Mouse (Mus musculus) adrenal gland, postnatal 36 days (tissue): ENCODE measurements around the gene Cd47. TPM values are rescaled to one million over a fixed set of nuclear protein-coding genes. Genes with fewer than 3 reads are reported as not detected.

Source experiments
- DNase-seq, 2 experiments: peaks; one replicate each; pipeline ENCODE4 v3.0.0; 2021; ENCODE audit warnings: mixed read lengths in 1 of 2
- total RNA-seq, 2 experiments: library from RNA; stranded (reverse); gene quantifications; 2 replicates each; pipeline ENCODE4 v1.2.3; 2021

Cd47 gene
- total RNA-seq, 2 experiments from 2014 or later, result 89.6 to 233 TPM

DNA sequence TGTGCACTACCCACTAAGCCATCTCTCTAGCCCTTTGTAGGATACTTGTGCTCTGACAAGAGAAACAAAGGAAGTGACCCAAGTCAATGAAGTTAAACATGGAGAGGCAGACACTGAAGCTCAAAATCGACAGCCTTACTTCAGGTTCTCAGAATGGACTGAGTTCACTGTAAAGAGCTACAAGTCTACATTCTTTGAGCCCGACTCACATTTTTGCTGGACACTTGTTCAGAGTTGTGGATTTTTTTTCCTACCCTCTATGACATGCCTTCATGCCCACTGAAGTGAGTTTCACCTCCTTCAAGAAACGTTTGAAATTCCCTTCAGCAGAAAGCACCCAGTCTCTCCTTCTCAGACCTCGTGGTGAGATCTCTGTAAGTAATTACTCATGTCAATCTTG lies 148.9 kb downstream of the Cd47 start:
- DNase-seq, result no peak

DNA sequence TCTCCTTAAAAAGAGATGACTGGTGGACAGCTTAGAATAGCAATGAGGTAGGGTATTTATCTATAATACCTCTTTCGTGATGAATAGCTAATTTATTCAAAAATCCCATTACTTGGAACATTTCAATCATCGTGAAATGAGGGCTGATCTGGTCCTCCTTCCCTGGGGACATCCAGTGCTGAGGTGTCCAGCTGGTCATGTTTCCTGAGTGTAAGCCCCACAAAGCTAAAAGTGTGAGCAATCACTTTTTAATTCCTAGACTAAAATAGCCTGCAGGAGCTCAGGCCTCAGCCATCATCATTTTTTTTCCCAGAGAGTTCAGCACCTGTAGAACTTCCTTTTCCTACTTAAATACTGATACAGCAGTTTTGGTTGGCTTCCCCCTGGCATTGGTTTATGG lies 150.0 kb downstream of the Cd47 start:
- no peak for DNase-seq

DNA sequence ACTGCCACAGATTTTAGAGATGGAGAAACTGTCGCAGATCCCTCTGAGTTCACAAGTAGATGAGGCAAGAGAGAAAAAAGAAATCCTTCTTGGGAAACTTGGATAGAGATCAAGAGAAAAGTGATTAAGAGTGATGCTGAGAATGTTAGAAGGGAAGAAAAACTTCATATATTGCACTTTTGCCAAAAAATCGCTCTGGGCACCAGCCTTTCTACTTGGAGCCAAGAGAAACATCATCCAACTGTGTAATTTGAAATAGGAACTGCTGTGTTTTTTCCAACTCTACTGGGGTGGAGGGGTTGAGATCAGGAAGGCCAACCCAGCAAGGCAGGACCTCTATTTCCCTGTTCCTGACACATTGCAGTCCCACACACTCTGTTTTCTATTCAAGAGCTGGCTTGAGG lies 151.0 kb downstream of the Cd47 start:
- DNase-seq, result no peak

DNA sequence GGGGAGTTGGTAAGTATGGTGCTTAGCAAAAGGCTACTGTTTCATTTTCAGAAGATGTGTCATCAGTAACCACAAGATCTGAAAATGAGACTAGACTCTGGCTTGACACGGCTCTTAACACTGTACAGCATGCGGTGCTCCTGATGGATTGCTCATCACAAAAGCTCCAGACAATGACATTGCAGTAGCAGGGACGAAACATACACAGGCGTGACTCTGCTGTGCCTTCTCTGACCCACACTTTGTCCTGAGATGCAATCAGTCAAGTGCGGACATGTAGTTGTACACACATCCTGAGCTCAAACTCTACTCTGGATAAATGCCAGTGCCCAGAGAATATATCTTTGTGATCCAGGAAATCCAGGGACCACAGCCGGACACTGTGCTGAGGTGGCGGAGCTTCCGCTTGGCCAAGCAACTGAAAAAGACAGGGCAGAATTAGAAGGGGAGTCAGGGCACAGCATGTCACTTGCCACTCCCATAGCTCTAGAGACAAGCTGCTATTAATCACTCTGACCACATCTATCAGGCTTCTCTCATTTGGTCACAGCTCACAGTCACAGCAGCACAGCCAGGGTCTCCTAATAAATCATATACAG lies 151.7 kb downstream of the Cd47 start:
- no peak for DNase-seq

DNA sequence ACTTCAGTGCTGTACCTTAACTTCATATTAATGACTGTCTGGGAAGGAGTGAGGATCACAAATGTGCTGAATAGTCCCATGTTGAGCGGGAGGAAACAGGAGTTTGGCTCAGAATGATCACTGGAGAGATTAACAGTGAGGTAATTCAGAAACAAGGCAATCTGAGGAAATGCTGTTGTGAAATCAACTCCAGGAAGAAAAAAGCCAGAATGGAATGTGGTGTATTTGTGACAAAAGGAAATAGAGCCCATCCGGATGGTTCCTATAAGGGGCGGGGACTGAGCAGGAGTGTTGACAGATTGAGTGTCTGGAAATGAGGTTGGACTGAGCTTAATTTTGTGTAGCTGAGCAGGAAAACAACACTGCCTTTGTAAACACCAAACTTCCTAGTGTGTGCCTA lies 153.5 kb downstream of the Cd47 start:
- no peak for DNase-seq

DNA sequence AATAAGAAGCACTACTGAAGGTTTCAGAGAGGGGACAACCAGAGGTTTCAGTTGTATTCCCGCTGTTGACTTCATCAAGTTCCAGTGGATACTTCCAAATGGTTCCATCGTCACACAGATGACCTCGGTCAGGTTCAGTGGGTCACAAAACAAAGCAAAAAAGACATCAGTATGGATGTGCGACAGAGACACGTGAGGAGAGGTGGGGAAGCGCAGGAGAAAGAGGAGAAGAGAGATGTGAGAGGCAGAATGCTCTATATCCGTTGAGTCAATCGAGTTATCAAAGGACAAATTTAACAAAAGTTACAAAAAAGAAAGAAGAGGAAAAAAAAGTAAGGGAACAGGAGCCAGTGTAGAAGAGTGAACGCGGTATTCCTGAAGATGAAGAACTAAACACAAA lies 154.6 kb downstream of the Cd47 start:
- DNase-seq, result no peak

DNA sequence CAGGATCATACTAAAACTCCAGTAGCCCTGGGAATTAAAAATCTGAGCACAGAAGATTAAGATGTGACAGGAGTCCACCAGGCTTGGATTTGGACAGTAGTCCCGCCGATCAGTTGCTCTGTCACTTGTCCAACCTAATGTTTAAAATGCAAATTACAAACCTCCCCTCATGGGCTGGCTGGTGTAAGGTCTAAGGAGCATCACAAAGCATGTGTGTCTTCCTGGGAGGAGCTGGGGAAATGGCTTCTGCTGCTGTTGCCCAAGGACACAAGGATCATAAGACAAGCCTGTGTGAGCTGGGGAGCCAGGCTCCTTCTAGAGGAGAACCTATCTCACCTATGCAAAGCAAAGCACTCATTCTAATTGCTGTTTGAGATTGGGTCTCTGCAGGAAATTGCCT lies 155.0 kb downstream of the Cd47 start:
- DNase-seq, result no peak

DNA sequence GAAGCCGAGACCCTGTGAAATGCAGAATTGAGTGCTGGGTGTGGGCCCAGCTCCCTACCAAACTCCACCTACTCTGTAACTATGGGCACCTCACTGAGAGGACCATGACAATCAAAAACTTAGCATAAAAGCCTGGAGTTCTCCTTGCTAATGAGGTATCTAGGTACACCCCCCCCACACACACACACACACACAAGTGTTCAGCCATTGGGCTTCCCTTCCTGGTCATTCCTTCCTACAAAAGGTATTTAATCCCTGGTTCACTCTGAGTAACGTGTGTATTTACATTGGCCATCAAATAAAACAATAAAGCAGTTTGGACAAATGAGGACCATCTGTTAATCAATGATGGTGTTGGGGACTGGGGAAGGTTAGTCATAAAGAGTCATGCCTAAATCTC lies 155.6 kb downstream of the Cd47 start:
- no peak for DNase-seq

DNA sequence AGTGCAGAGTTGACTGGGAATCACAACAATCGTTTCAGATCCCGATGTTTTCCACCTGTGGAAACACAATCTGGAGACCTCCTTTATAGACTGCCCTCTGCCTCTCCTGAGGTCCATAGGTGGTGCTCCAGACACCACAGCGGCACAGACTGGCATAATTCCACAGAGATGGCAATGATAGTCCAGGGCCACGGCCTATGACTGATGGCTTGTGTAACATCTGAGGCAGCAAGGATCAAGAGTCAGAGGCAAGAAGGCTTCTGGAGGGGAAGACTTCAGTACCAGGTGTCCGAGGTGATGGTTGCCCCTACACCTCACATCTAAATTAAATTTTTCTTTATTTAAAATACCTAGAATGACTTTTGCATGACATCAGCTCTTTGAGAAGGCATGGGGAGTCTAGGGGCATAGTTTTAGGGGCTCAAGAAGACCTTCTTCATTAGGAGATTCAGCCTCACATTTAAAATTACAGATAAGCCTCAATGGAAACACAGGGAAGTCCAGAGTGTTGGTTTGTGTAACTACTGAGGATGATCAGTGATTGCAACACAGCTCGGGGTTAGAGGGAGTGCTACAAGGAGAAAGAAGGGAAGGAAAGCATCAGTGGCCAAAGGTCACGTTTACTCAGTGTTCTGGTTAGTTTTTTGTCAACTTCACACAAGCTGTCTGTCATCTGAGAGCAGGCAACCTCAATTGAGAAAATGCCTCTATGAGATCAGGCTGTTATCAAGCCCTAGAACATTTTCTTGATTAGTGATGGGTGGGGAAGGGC lies 156.4 kb downstream of the Cd47 start:
- DNase-seq, result no peak

DNA sequence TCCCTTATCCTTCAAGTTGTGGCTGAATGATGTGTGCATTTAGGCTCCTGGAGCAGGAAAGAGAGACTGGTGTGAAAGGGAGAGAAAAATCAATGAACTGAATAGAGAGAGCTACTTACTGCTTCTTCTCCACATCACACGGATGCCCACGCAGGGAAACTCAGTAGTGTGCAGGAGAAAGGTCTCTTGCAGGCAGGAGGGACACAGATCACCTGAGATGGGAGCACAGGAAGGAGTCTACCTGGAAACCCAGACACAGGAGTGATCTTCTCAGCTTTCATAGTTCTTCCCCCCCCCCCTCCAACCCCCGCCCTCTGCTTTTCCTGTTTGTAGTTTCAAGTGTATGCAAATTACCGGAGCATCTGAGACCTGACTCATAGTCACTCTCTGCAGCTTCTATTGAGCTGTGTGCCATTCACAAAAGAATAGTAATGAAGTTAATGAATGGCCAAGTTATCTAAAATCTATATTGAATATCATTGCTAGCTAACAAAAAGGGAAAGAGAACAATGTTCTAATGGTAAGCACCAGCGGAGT lies 158.6 kb downstream of the Cd47 start:
- DNase-seq, result no peak

DNA sequence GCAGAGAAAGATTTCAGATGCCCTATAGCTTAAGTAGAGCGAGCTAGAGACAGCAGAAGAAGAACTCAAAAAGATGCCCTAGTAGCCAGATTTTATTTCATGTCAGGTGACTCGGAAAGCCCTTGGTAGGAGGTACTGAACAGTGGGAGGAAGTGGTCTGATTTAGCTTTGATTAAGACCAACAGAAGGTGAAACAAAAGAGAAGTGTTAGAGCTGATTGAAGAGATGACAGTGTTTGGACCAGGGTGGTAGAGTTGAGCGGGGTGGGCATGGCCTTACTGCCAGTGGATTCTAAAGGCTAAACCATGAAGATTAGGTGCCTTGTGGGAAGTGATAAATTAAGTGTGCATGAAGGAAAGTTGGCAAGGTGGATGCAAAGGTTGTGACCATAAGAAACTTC lies 162.0 kb downstream of the Cd47 start:
- DNase-seq, result no peak

DNA sequence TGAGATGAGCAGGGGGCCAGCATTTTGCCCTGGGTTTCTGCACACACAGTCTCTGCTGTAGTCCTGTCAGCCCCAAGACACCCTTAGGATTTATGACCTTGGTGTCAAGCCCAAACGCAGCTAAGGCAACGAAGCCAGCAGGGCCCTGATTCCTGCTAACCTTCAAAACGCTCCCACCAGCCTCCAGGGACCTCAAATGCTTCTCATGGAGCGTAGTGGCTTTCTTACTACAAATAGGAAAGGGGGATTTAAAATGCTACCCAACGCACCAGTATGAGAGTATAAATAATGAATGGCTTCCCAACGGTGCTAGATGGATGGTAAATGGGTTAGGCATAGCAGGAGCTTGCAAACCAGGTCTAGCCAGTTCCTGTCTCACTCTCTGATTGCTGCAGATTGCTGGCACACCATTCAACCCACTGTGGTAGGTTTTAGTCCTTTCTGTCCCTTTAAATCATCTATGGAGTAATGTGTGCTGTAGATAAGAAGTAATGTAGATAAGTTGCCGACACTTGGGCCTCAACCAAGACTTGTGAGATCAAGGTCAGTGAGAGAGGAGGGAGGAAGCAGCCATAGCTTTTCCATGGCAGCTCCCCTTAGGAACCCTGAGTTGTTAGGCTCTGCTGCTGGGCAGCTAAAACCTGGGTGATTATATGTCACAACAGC lies 164.1 kb downstream of the Cd47 start:
- peak in 1 of 2 experiments; percentile 11 for DNase-seq

Other genes starting within 250 kb of the Cd47 start
- gene Ift57, start 101.3 kb upstream of the Cd47 start, total RNA-seq, result 10 to 100 TPM; 29.3 to 38.5 TPM